Mouse (Mus musculus) lung, postnatal 36 days (tissue): ENCODE measurements around the gene Aoc2.
"Not testable (repeated sequence)": the region's sequence is repeated elsewhere in the genome, so short reads cannot be mapped to it uniquely, and the experiment has no call there.

ENCODE experiments used
- DNase-seq: peaks from one replicate; pipeline ENCODE4 v3.0.0; 2022; ENCODE audit warnings: mixed read lengths

Gene Aoc2

DNA sequence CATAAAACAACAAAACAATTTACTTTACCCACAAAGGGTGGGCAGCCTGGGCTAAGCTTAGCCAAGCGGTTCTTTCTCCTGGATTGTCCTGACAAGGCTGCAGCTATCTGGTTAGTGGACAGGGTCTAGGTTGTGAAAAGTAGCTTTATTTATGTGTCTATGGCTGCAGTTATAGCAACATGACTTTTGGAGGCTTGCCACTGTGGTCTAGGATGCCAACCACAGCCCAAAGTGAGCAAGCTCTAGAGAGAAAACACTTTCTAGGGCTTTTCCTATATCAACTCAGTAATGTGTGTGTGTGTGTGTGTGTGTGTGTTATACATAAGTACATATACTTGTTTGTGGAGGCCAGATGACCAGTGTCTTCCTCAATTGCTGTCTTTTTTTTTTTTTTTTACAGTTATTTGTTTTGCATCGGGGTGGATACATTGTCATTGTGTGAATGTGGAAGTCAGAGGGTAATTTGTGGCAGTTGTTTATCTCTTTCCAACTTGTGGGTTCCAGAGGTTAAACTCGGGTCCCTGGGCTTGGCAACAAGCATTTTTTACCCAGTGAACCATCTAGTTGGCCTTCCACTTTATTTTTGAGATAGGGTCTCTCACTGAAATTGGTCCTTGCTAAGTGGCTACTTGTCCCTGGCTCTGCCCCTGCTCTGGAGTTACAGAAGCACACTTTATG, 32.8 kb downstream of the Aoc2 start:
- no peak for DNase-seq

- no peak for DNase-seq
These were observed 34.9 kb downstream of the Aoc2 start for GRCm38 (mm10) chr11:101359776-101360175.

GRCm38 (mm10) chr11:101360651-101361113, 35.8 kb downstream of the Aoc2 start:
- peak; percentile 44 for DNase-seq

DNA sequence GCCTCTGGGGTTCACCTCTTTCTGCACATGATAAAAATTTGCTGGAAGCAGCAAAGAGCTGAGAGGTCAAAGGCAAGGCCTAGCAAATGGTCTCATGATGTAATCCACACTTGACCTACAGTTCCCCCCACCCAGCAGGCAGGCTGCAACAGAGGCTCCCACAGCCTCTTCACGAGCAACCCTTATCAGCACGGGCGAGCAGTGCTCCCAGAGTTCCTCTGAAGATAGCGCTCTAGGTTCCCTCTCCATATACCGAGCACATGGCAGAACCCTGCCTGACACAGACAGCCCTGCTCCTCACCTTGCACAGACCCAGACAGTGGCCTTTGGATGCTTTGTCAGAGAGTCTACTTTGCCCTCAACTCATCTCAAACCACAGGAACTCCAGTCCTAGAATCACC, 39.7 kb downstream of the Aoc2 start:
- no peak for DNase-seq

DNA sequence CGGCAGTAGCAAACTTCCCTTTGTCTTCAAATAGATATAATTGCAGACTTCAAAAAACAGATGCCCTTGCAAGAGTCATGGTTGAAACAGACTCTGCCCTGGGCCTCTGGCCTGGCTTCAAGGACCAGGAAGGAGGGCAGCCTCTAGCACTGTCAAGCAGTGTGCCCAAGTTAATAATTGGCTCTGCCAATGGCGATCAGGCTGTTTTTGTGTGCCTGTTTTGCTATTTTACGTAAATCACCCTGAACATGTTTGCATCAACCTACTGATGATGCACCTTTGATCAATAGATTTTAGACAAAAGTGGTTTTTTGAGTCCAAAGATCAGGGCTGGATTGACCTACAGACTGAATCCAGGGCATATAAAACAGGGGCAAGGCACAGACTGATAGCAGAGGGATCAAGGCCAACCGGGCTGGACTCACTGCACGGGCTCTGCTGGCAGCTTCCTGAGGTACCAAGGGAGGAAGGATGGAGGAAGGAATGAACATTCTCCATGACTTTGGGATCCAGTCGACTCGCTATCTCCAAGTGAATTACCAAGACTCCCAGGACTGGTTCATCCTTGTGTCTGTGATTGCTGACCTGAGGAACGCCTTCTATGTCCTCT, 42.6 kb downstream of the Aoc2 start, which contains the start of gene G6pc:
Gene G6pc (plus strand): TSS at position 236 of the 610 bp plus-strand sequence.
- no peak for DNase-seq

- DNase-seq, result no peak
These were observed 45.3 kb downstream of the Aoc2 start for GRCm38 (mm10) chr11:101370141-101370540.

DNA sequence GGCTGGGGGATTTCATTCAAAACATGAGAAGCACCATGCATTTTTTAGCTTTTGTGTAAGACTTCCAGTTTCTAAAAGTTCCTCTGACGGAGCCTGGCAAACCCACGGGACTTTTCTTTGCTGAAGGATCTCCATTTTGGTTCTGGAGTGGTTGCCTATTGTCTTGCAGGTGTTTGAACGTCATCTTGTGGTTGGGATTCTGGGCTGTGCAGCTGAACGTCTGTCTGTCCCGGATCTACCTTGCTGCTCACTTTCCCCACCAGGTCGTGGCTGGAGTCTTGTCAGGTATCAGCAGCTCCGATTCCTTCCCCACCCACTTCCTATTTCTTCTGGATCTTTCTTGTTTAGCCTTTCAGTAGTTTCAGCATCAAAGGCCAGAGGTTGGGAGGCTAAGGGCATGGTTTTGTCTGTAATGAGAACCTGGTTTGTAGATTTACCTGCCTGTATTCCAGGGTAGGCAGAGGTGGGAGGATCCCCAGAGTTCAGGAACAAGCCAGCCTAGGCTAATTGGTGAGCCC, 49.6 kb downstream of the Aoc2 start:
- DNase-seq, result no peak

- not testable (repeated sequence) for DNase-seq
These were observed 53.3 kb downstream of the Aoc2 start for GRCm38 (mm10) chr11:101378196-101378595.

GRCm38 (mm10) chr11:101378926-101379325, 54.1 kb downstream of the Aoc2 start:
- no peak for DNase-seq
